ENCODE assay signal across 17 mouse cellular contexts in the genomic region with DNA sequence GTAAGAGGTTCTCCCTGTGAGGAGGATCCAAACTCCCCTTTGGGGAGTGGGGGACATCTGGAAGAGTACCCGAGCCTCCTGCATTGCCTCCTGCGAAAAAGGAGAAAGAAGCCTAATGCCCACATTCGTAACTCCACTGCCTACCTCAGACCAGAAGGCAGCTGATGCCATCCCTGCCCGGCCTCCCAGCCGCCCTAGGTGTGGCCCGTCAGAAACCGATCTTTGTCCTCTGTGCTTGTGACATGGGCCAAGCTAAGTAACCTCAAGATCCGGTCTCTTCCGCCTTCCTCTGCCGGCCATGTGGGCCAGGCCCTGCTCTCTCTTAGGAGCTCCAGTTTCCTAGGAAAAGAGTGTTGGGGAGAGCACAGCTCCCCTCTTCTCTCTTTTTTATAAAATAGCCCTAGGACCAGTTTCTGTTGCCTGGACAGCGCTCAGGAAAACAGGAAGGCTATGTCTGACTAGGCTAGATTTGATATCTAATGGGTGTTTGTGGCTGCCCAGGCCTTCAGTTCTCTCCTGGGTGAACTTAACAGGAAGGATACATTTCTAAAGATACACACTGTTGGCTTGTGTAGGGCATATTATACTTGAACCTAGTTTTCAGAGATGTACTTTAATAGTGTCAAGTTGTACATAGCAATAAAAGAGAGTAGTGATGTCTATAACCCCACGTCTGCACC. TPM values are rescaled to one million over a fixed set of nuclear protein-coding genes. Genes with fewer than 3 reads are reported as not detected.
DNase-seq lines count a peak whose midpoint lies in the region; ATAC-seq and TF ChIP-seq lines count a peak whose summit lies in the region.
"Had no signal": no experiment of that assay in that cellular context is flagged by ENCODE, and none has a peak within 500 bp of the region (broad histone marks: within the 10 kb centered on the region; RNA-seq: fewer than 3 reads in every experiment).

No protein-coding gene starts in this region.

- H3K27me3 ChIP-seq in liver, embryonic 14.5 days (ENCODE audit: control insufficient read depth, insufficient read depth, low read length) = no peaks in the 10 kb centered on the region
- H3K27me3 ChIP-seq in stomach, postnatal 0 days (ENCODE audit: control insufficient read depth, insufficient read depth, low read length) = no peaks in the 10 kb centered on the region

- no peak; the same call in 1 of the 2 replicates for TF ChIP-seq EP300 in liver, embryonic 14.5 days (IDR thresholded peaks at IDR 0.05; ENCODE audit: low read depth)
- no peak for TF ChIP-seq EP300 in stomach, postnatal 0 days (optimal IDR thresholded peaks at IDR 0.05)

- H3K4me3 ChIP-seq in liver, embryonic 14.5 days (ENCODE audit: insufficient read depth in 1 of 2, low read depth in 2 of 2, low read length in 2 of 2) = no peak overlapping the region
- no peak overlapping the region for H3K4me3 ChIP-seq in stomach, postnatal 0 days (ENCODE audit: low read depth, low read length)
- H3K4me3 ChIP-seq: lung, embryonic 15.5 days had no signal

- ATAC-seq in granulocyte monocyte progenitor cell, adult 5-6 weeks (replicated peaks; ENCODE audit: poor library complexity, severe bottlenecking) = peak; percentile 25; the same call in 1 of the 2 replicates
- ATAC-seq in liver, embryonic 14.5 days (ENCODE audit: insufficient read depth) = peak; percentile 40
- ATAC-seq in stomach, postnatal 0 days (ENCODE audit: low FRiP score, low TSS enrichment) = peak; percentile 66
- ATAC-seq: hindbrain, postnatal 0 days had no signal

- H3K4me2 ChIP-seq in liver, embryonic 14.5 days (ENCODE audit: low read depth) = peak overlapping the region; percentile 35
- H3K4me2 ChIP-seq in stomach, postnatal 0 days (replicated peaks; ENCODE audit: low read depth) = no peak overlapping the region
- H3K4me2 ChIP-seq: lung, embryonic 15.5 days had no signal

- H3K27ac ChIP-seq in liver, embryonic 14.5 days = peak overlapping the region; percentile 94
- H3K27ac ChIP-seq in stomach, postnatal 0 days (replicated peaks) = peak overlapping the region; percentile 84
- H3K27ac ChIP-seq: hindbrain, postnatal 0 days; lung, embryonic 15.5 days had no signal

- TF ChIP-seq CTCF in liver, embryonic 14.5 days (IDR thresholded peaks at IDR 0.05; ENCODE audit: low read depth) = no peak
- TF ChIP-seq CTCF in stomach, postnatal 0 days (IDR thresholded peaks at IDR 0.05; ENCODE audit: low read depth) = no peak

- no peaks in the 10 kb centered on the region for H3K36me3 ChIP-seq in liver, embryonic 14.5 days (replicated peaks; ENCODE audit: control insufficient read depth, insufficient read depth, low read depth)
- H3K36me3 ChIP-seq in stomach, postnatal 0 days (ENCODE audit: control insufficient read depth, insufficient read depth, low read length) = no peaks in the 10 kb centered on the region
- H3K36me3 ChIP-seq: lung, embryonic 15.5 days had no signal

- peak overlapping the region; percentile 46 for H3K9ac ChIP-seq in liver, embryonic 14.5 days (replicated peaks)
- no peak overlapping the region for H3K9ac ChIP-seq in stomach, postnatal 0 days (ENCODE audit: low read length)
- H3K9ac ChIP-seq: lung, embryonic 15.5 days had no signal

- peaks cover 60 to 67% of the 10 kb centered on the region in 2 experiments for H3K4me1 ChIP-seq in liver, embryonic 14.5 days (replicated peaks; ENCODE audit: control insufficient read depth in 2 of 2, insufficient read depth in 2 of 2, low read length in 1 of 2)
- H3K4me1 ChIP-seq in stomach, postnatal 0 days (replicated peaks; ENCODE audit: control insufficient read depth, insufficient read depth) = no peaks in the 10 kb centered on the region

- no peaks in the 10 kb centered on the region for H3K9me3 ChIP-seq in liver, embryonic 14.5 days (ENCODE audit: control insufficient read depth, low read length)
- H3K9me3 ChIP-seq in stomach, postnatal 0 days (ENCODE audit: control insufficient read depth, low read length) = no peaks in the 10 kb centered on the region
- H3K9me3 ChIP-seq: lung, embryonic 15.5 days had no signal

- DNase-seq in kidney, postnatal 36 days = peak; percentile 69 to 73
- DNase-seq in kidney, adult 18-20 months = no peak
- DNase-seq in liver, embryonic 14.5 days (ENCODE audit: low read depth in 3 of 3, low spot score in 3 of 3) = no peak
- DNase-seq in stomach, postnatal 0 days (ENCODE audit: low spot score) = peak; percentile 83
- no peak for DNase-seq in urinary bladder, postnatal 36 days (ENCODE audit: low spot score in 2 of 2)
- DNase-seq in gastrocnemius, postnatal 4 days (ENCODE audit: low spot score in 2 of 2) = no peak
- DNase-seq: cerebellum, adult 18-20 months; heart, adult 18-20 months; heart, postnatal 10 days; right cerebral cortex, postnatal 25 days; thymus, postnatal 14 days had no signal

- 45% methylated on average over 12 of the region's 12 CpGs for WGBS in liver, embryonic 14.5 days (ENCODE audit: insufficient replicate concordance)
- WGBS in stomach, postnatal 0 days = 69% methylated on average over 12 of the region's 12 CpGs

RNA-seq across cellular contexts. Expression of a gene that starts 2.3 kb away (rescaled TPM):
- total RNA-seq in granulocyte monocyte progenitor cell, adult 5-6 weeks (2014; fragmentation: Nextera tagmentation) = not detected in 2 replicates
- 0.67 TPM in 1 of 2 replicates, not detected in the other for total RNA-seq in granulocyte monocyte progenitor cell, adult 5-6 weeks (2017)
- polyA plus RNA-seq in liver, embryonic 14.5 days (2012; rRNA removed) = 2.8 and 3.3 TPM in 2 replicates
- polyA plus RNA-seq in liver, embryonic 14.5 days (2014; fragmentation: Nextera tagmentation; extraction: Ambion mirVana) = 4.9 and 8.5 TPM in 2 replicates
- polyA plus RNA-seq in stomach, postnatal 0 days (2015; fragmentation: Nextera tagmentation; extraction: Ambion mirVana) = 112 and 116 TPM in 2 replicates
- not detected for total RNA-seq in gastrocnemius, postnatal 4 days (2021)
- total RNA-seq: left cerebral cortex, postnatal 25 days; megakaryocyte-erythroid progenitor cell, adult 5-6 weeks had no signal
- polyA plus RNA-seq: cortical plate, adult 2 months had no signal

RNA-seq across cellular contexts. Expression of a gene that starts 9.3 kb away (rescaled TPM):
- 53.6 and 66.7 TPM in 2 replicates for total RNA-seq in granulocyte monocyte progenitor cell, adult 5-6 weeks (2014; fragmentation: Nextera tagmentation)
- total RNA-seq in granulocyte monocyte progenitor cell, adult 5-6 weeks (2017) = 68.4 and 68.9 TPM in 2 replicates
- polyA plus RNA-seq in liver, embryonic 14.5 days (2012; rRNA removed) = 14.2 and 20.1 TPM in 2 replicates
- 34.1 and 36.4 TPM in 2 replicates for polyA plus RNA-seq in liver, embryonic 14.5 days (2014; fragmentation: Nextera tagmentation; extraction: Ambion mirVana)
- polyA plus RNA-seq in stomach, postnatal 0 days (2015; fragmentation: Nextera tagmentation; extraction: Ambion mirVana) = 61.7 and 64.9 TPM in 2 replicates
- total RNA-seq in gastrocnemius, postnatal 4 days (2021) = 10 to 100 TPM; 39.2 to 45.1 TPM

RNA-seq across cellular contexts. Expression of a gene that starts 18.2 kb away (rescaled TPM):
- 30.1 and 31.9 TPM in 2 replicates for total RNA-seq in granulocyte monocyte progenitor cell, adult 5-6 weeks (2014; fragmentation: Nextera tagmentation)
- total RNA-seq in granulocyte monocyte progenitor cell, adult 5-6 weeks (2017) = 35.0 and 42.1 TPM in 2 replicates
- 315 and 355 TPM in 2 replicates for polyA plus RNA-seq in liver, embryonic 14.5 days (2012; rRNA removed)
- polyA plus RNA-seq in liver, embryonic 14.5 days (2014; fragmentation: Nextera tagmentation; extraction: Ambion mirVana) = 564 and 592 TPM in 2 replicates
- polyA plus RNA-seq in stomach, postnatal 0 days (2015; fragmentation: Nextera tagmentation; extraction: Ambion mirVana) = 56.7 and 57.1 TPM in 2 replicates
- total RNA-seq in gastrocnemius, postnatal 4 days (2021) = 1 to 10 TPM; 8.2 to 8.3 TPM

RNA-seq across cellular contexts. Expression of a gene that starts 57.1 kb away (rescaled TPM):
- total RNA-seq in granulocyte monocyte progenitor cell, adult 5-6 weeks (2014; fragmentation: Nextera tagmentation) = 19.8 and 22.3 TPM in 2 replicates
- total RNA-seq in granulocyte monocyte progenitor cell, adult 5-6 weeks (2017) = 2.2 and 2.8 TPM in 2 replicates
- polyA plus RNA-seq in liver, embryonic 14.5 days (2012; rRNA removed) = 7.7 and 8.0 TPM in 2 replicates
- 13.7 and 17.1 TPM in 2 replicates for polyA plus RNA-seq in liver, embryonic 14.5 days (2014; fragmentation: Nextera tagmentation; extraction: Ambion mirVana)
- polyA plus RNA-seq in stomach, postnatal 0 days (2015; fragmentation: Nextera tagmentation; extraction: Ambion mirVana) = 5.8 and 7.1 TPM in 2 replicates
- total RNA-seq in gastrocnemius, postnatal 4 days (2021) = 10 to 100 TPM; 15.1 to 16.5 TPM

Comparison
In these comparisons a context has a peak if more than half of its experiments do, and no peak if none do; other contexts are left out.
1. DNase-seq: peak in kidney, postnatal 36 days (2 of 2) and stomach, postnatal 0 days (single experiment); none in kidney, adult 18-20 months (single experiment), liver, embryonic 14.5 days (0 of 3), urinary bladder, postnatal 36 days (0 of 2) and gastrocnemius, postnatal 4 days (0 of 2).
2. Peak in every context shown above with its lines, with median percentiles within 50 percentile points of each other: ATAC-seq.